Mouse (Mus musculus) cerebellum, adult 18-20 months (tissue): Measurements from ENCODE around the gene Dnah2.
"Not testable (repeated sequence)": the region's sequence is repeated elsewhere in the genome, so short reads cannot be mapped to it uniquely, and the experiment has no call there.

Source experiments
- DNase-seq, 2 experiments: peaks; one replicate each; pipeline ENCODE4 v3.0.0; 2021

Dnah2 gene

GRCm38 (mm10) chr11:69405397-69406200 lies 143.3 kb downstream of the Dnah2 start:
- DNase-seq = peak in 1 of 2 experiments; percentile 4

GRCm38 (mm10) chr11:69404595-69405396 lies 144.1 kb downstream of the Dnah2 start:
- DNase-seq = no peak

- peak; percentile 9 to 22 for DNase-seq
Observed at GRCm38 (mm10) chr11:69403691-69404594, 145.0 kb downstream of the Dnah2 start.

- DNase-seq = peak; percentile 18 to 36
Observed at GRCm38 (mm10) chr11:69401987-69402386, 146.9 kb downstream of the Dnah2 start.

- peak; percentile 96 to 97 for DNase-seq
Observed at GRCm38 (mm10) chr11:69401210-69401637, 147.7 kb downstream of the Dnah2 start.

GRCm38 (mm10) chr11:69400083-69400850 lies 148.6 kb downstream of the Dnah2 start:
- peak; percentile 27 to 34 for DNase-seq

- DNase-seq = peak; percentile 9 to 41
Observed at GRCm38 (mm10) chr11:69399201-69400082, 149.5 kb downstream of the Dnah2 start.

GRCm38 (mm10) chr11:69398486-69399200 lies 150.3 kb downstream of the Dnah2 start:
- peak; percentile 20 to 24 for DNase-seq

- DNase-seq = peak; percentile 39 to 50
Observed at GRCm38 (mm10) chr11:69398059-69398458, 150.9 kb downstream of the Dnah2 start, which contains the start of gene Tmem88. Gene Tmem88 (minus strand): TSS chr11:69398234.

GRCm38 (mm10) chr11:69397581-69398057 lies 151.3 kb downstream of the Dnah2 start:
- peak; percentile 62 to 66 for DNase-seq

- peak; percentile 14 to 29 for DNase-seq
Observed at GRCm38 (mm10) chr11:69396772-69397171, 152.1 kb downstream of the Dnah2 start.

GRCm38 (mm10) chr11:69395634-69396373 lies 153.1 kb downstream of the Dnah2 start:
- DNase-seq = peak; percentile 94 to 97

GRCm38 (mm10) chr11:69395235-69395633 lies 153.7 kb downstream of the Dnah2 start, which contains the start of the genes Naa38 and Cyb5d1:
Gene Naa38 (plus strand): TSS chr11:69395487.
Gene Cyb5d1 (minus strand): TSS chr11:69395631.
- peak; percentile 94 to 95 for DNase-seq

GRCm38 (mm10) chr11:69394591-69395167 lies 154.2 kb downstream of the Dnah2 start:
- not testable (repeated sequence) for DNase-seq

GRCm38 (mm10) chr11:69390400-69391034 lies 158.4 kb downstream of the Dnah2 start:
- DNase-seq = peak; percentile 79 to 81

GRCm38 (mm10) chr11:69389531-69390399 lies 159.1 kb downstream of the Dnah2 start:
- DNase-seq = peak; percentile 49 to 51

- no peak for DNase-seq
Observed at GRCm38 (mm10) chr11:69388680-69389079, 160.2 kb downstream of the Dnah2 start.
